In genomic region chr3:99157451-99158015, GRCm38 (mm10) we compare ENCODE assay signal across 17 mouse cellular contexts. TPM values are rescaled to one million over a fixed set of nuclear protein-coding genes. Genes with fewer than 3 reads are reported as not detected.
A peak's percentile ranks its signal among the peaks of the same experiment; 100 is the strongest.
DNase-seq lines count a peak whose midpoint lies in the region; ATAC-seq and TF ChIP-seq lines count a peak whose summit lies in the region.
"Had no signal": no experiment of that assay in that cellular context is flagged by ENCODE, and none has a peak within 500 bp of the region (broad histone marks: within the 10 kb centered on the region; RNA-seq: fewer than 3 reads in every experiment).

No protein-coding gene starts in this region.

- no peaks in the 10 kb centered on the region for H3K36me3 ChIP-seq in intestine, embryonic 16.5 days (ENCODE audit: control insufficient read depth, insufficient read depth, low read length)
- H3K36me3 ChIP-seq in intestine, embryonic 15.5 days = no peaks in the 10 kb centered on the region
- no peaks in the 10 kb centered on the region for H3K36me3 ChIP-seq in midbrain, embryonic 16.5 days (ENCODE audit: control insufficient read depth, insufficient read depth, low read length)
- no peaks in the 10 kb centered on the region for H3K36me3 ChIP-seq in midbrain, postnatal 0 days (ENCODE audit: insufficient read depth, low read length)
- H3K36me3 ChIP-seq in intestine, postnatal 0 days (ENCODE audit: control insufficient read depth, insufficient read depth) = no peaks in the 10 kb centered on the region
- H3K36me3 ChIP-seq: hindbrain, embryonic 15.5 days; midbrain, embryonic 12.5 days had no signal

- H3K4me3 ChIP-seq in intestine, embryonic 16.5 days (ENCODE audit: low read length) = no peak overlapping the region
- H3K4me3 ChIP-seq in intestine, embryonic 15.5 days (replicated peaks) = no peak overlapping the region
- H3K4me3 ChIP-seq in midbrain, embryonic 16.5 days (ENCODE audit: low read depth, low read length) = no peak overlapping the region
- no peak overlapping the region for H3K4me3 ChIP-seq in midbrain, postnatal 0 days (ENCODE audit: low read depth, low read length)
- H3K4me3 ChIP-seq in intestine, postnatal 0 days (ENCODE audit: low read depth, low read length) = no peak overlapping the region
- H3K4me3 ChIP-seq: hindbrain, embryonic 15.5 days; midbrain, embryonic 12.5 days had no signal

- H3K27me3 ChIP-seq in intestine, embryonic 16.5 days (replicated peaks; ENCODE audit: control insufficient read depth, insufficient read depth, low read length) = no peaks in the 10 kb centered on the region
- no peaks in the 10 kb centered on the region for H3K27me3 ChIP-seq in intestine, embryonic 15.5 days (replicated peaks)
- no peaks in the 10 kb centered on the region for H3K27me3 ChIP-seq in midbrain, embryonic 16.5 days (ENCODE audit: control insufficient read depth, insufficient read depth, low read depth, low read length)
- H3K27me3 ChIP-seq in midbrain, postnatal 0 days (ENCODE audit: insufficient read depth, low read length) = no peaks in the 10 kb centered on the region
- no peaks in the 10 kb centered on the region for H3K27me3 ChIP-seq in intestine, postnatal 0 days (replicated peaks; ENCODE audit: control insufficient read depth, insufficient read depth, low read length)
- H3K27me3 ChIP-seq: CH12.LX; hindbrain, embryonic 15.5 days; midbrain, embryonic 12.5 days had no signal

- H3K9ac ChIP-seq in intestine, embryonic 16.5 days (ENCODE audit: low read depth, low read length) = no peak overlapping the region
- no peak overlapping the region for H3K9ac ChIP-seq in intestine, embryonic 15.5 days
- no peak overlapping the region for H3K9ac ChIP-seq in midbrain, embryonic 16.5 days (ENCODE audit: low read depth, low read length)
- H3K9ac ChIP-seq in midbrain, postnatal 0 days (replicated peaks; ENCODE audit: low read length, poor library complexity, severe bottlenecking) = no peak overlapping the region
- H3K9ac ChIP-seq in intestine, postnatal 0 days (ENCODE audit: low read depth, low read length) = no peak overlapping the region
- H3K9ac ChIP-seq: hindbrain, embryonic 15.5 days; midbrain, embryonic 12.5 days had no signal

- no peak for TF ChIP-seq CTCF in midbrain, postnatal 0 days (IDR thresholded peaks at IDR 0.05)
- no peak for TF ChIP-seq CTCF in intestine, postnatal 0 days (IDR thresholded peaks at IDR 0.05; ENCODE audit: low read depth)

- no peak overlapping the region for H3K4me2 ChIP-seq in intestine, embryonic 16.5 days (ENCODE audit: low read depth, low read length)
- H3K4me2 ChIP-seq in intestine, embryonic 15.5 days (replicated peaks) = no peak overlapping the region
- no peak overlapping the region for H3K4me2 ChIP-seq in midbrain, embryonic 16.5 days (ENCODE audit: low read length)
- no peak overlapping the region for H3K4me2 ChIP-seq in midbrain, postnatal 0 days (ENCODE audit: low read depth, low read length, poor library complexity, severe bottlenecking)
- H3K4me2 ChIP-seq in intestine, postnatal 0 days (replicated peaks; ENCODE audit: low read depth) = no peak overlapping the region
- H3K4me2 ChIP-seq: heart, embryonic 11.5 days; hindbrain, embryonic 15.5 days; midbrain, embryonic 12.5 days had no signal

- H3K4me1 ChIP-seq in intestine, embryonic 16.5 days (ENCODE audit: control insufficient read depth, insufficient read depth, low read length) = no peaks in the 10 kb centered on the region
- no peaks in the 10 kb centered on the region for H3K4me1 ChIP-seq in intestine, embryonic 15.5 days (replicated peaks)
- H3K4me1 ChIP-seq in midbrain, embryonic 16.5 days (ENCODE audit: control insufficient read depth, insufficient read depth, low read length) = no peaks in the 10 kb centered on the region
- no peaks in the 10 kb centered on the region for H3K4me1 ChIP-seq in midbrain, postnatal 0 days (ENCODE audit: insufficient read depth, low read length)
- H3K4me1 ChIP-seq in intestine, postnatal 0 days (replicated peaks; ENCODE audit: control insufficient read depth, insufficient read depth, low read length) = no peaks in the 10 kb centered on the region

- no peak for DNase-seq in midbrain, postnatal 0 days (ENCODE audit: low spot score)
- no peak for DNase-seq in spleen, postnatal 10 days (ENCODE audit: low spot score in 2 of 2)
- DNase-seq: adrenal gland, adult 8-10 months; B cell, adult 2 months; cerebellum, adult 8-10 months; thymus, adult 2 months had no signal

- 43% methylated on average over 4 of the region's 4 CpGs for WGBS in intestine, embryonic 16.5 days
- 47% methylated on average over 4 of the region's 4 CpGs for WGBS in intestine, embryonic 15.5 days
- WGBS in midbrain, embryonic 16.5 days = 53% methylated on average over 4 of the region's 4 CpGs
- WGBS in midbrain, postnatal 0 days = 61% methylated on average over 4 of the region's 4 CpGs
- 45% methylated on average over 4 of the region's 4 CpGs for WGBS in intestine, postnatal 0 days

- no peak overlapping the region for H3K27ac ChIP-seq in intestine, embryonic 16.5 days (ENCODE audit: low read length)
- H3K27ac ChIP-seq in intestine, embryonic 15.5 days = no peak overlapping the region
- H3K27ac ChIP-seq in midbrain, embryonic 16.5 days (ENCODE audit: low read length) = no peak overlapping the region
- no peak overlapping the region for H3K27ac ChIP-seq in midbrain, postnatal 0 days (ENCODE audit: low read depth, low read length)
- no peak overlapping the region for H3K27ac ChIP-seq in intestine, postnatal 0 days (ENCODE audit: low read depth, low read length)
- H3K27ac ChIP-seq: hindbrain, embryonic 15.5 days; macrophage; midbrain, embryonic 12.5 days; stomach, postnatal 0 days had no signal

- ATAC-seq in intestine, embryonic 16.5 days = peak; percentile 53
- no peak for ATAC-seq in intestine, embryonic 15.5 days
- ATAC-seq in midbrain, embryonic 16.5 days = 0 out of 2 replicates have a peak, but pooled peaks have one; percentile 60
- no peak for ATAC-seq in midbrain, postnatal 0 days (ENCODE audit: low FRiP score)
- ATAC-seq in intestine, postnatal 0 days = peak; percentile 72
- ATAC-seq in megakaryocyte-erythroid progenitor cell, adult 5-6 weeks (replicated peaks; ENCODE audit: low FRiP score, low TSS enrichment, poor library complexity, severe bottlenecking) = peak; percentile 65; the same call in 1 of the 2 replicates

- H3K9me3 ChIP-seq in intestine, embryonic 16.5 days (ENCODE audit: control insufficient read depth, low read length) = peaks cover 3% of the 10 kb centered on the region; the same call in 1 of the 2 replicates
- H3K9me3 ChIP-seq in intestine, embryonic 15.5 days = no peaks in the 10 kb centered on the region
- peaks cover 6% of the 10 kb centered on the region; the same call in 1 of the 2 replicates for H3K9me3 ChIP-seq in midbrain, embryonic 16.5 days (replicated peaks; ENCODE audit: control insufficient read depth, low read length, poor library complexity, severe bottlenecking)
- H3K9me3 ChIP-seq in midbrain, postnatal 0 days (ENCODE audit: low read length) = no peaks in the 10 kb centered on the region
- H3K9me3 ChIP-seq in intestine, postnatal 0 days (ENCODE audit: control insufficient read depth) = no peaks in the 10 kb centered on the region
- H3K9me3 ChIP-seq: midbrain, embryonic 12.5 days had no signal

RNA-seq across cellular contexts. Expression of gene Wars2, which starts 16.7 kb away (rescaled TPM):
- polyA plus RNA-seq in intestine, embryonic 16.5 days (2015; fragmentation: Nextera tagmentation; extraction: Ambion mirVana) = 7.9 and 10.5 TPM in 2 replicates
- polyA plus RNA-seq in intestine, embryonic 15.5 days (2015; fragmentation: Nextera tagmentation; extraction: Ambion mirVana) = 8.5 and 9.4 TPM in 2 replicates
- 5.0 and 7.2 TPM in 2 replicates for polyA plus RNA-seq in midbrain, embryonic 16.5 days (2015; fragmentation: Nextera tagmentation; extraction: Ambion mirVana)
- 6.7 and 6.9 TPM in 2 replicates for total RNA-seq in midbrain, postnatal 0 days (2014; rRNA removed)
- polyA plus RNA-seq in midbrain, postnatal 0 days (2015; fragmentation: Nextera tagmentation; extraction: Ambion mirVana) = 4.4 and 4.9 TPM in 2 replicates
- 2.9 and 3.9 TPM in 2 replicates for polyA plus RNA-seq in intestine, postnatal 0 days (2015; fragmentation: Nextera tagmentation; extraction: Ambion mirVana)
- total RNA-seq in megakaryocyte-erythroid progenitor cell, adult 5-6 weeks (2014; fragmentation: Nextera tagmentation) = 12.6 and 13.0 TPM in 2 replicates
- total RNA-seq in megakaryocyte-erythroid progenitor cell, adult 5-6 weeks (2017) = 3.3 and 6.6 TPM in 2 replicates

Comparison
In these comparisons a context has a peak if more than half of its experiments do, and no peak if none do; other contexts are left out.
1. ATAC-seq: peak in intestine, embryonic 16.5 days (single experiment), midbrain, embryonic 16.5 days (single experiment), intestine, postnatal 0 days (single experiment) and megakaryocyte-erythroid progenitor cell, adult 5-6 weeks (single experiment); none in intestine, embryonic 15.5 days (single experiment) and midbrain, postnatal 0 days (single experiment).